Mouse (Mus musculus): ENCODE results near the gene Ccdc62.

The Ccdc62 gene

GRCm38 (mm10) chr5:123996695-123997094, 66.2 kb downstream of the Ccdc62 start:
- in situ Hi-C loops (cut with MboI; ENCODE audit: unreplicated experiment in 2 of 2): no loop called here

- in situ Hi-C loops (cut with MboI; ENCODE audit: unreplicated experiment in 2 of 2): no loop called here
These were observed 66.8 kb downstream of the Ccdc62 start for GRCm38 (mm10) chr5:123997211-123997751.

- in situ Hi-C loops (cut with MboI; ENCODE audit: unreplicated experiment in 2 of 2): no loop called here
These were observed 67.3 kb downstream of the Ccdc62 start for GRCm38 (mm10) chr5:123997811-123998210.

GRCm38 (mm10) chr5:123998370-123998769, 67.9 kb downstream of the Ccdc62 start:
- in situ Hi-C loops (cut with MboI; ENCODE audit: unreplicated experiment in 2 of 2): no loop called here

GRCm38 (mm10) chr5:124000824-124001223, 70.3 kb downstream of the Ccdc62 start:
- in situ Hi-C loops (cut with MboI; ENCODE audit: unreplicated experiment in 2 of 2): loop anchor here (5.0 to 25.0 kb wide), 3 partner anchors 81 to 861 kb away; partner anchors contain the start of genes Ccdc92 (in 1 of the 2) and Zfp664 (in 1 of the 2)

GRCm38 (mm10) chr5:124001274-124001673, 70.8 kb downstream of the Ccdc62 start:
- in situ Hi-C loops (cut with MboI; ENCODE audit: unreplicated experiment in 2 of 2): loop anchor here (5.0 to 25.0 kb wide), 3 partner anchors 81 to 861 kb away; partner anchors contain the start of genes Ccdc92 (in 1 of the 2) and Zfp664 (in 1 of the 2)

- in situ Hi-C loops (cut with MboI; ENCODE audit: unreplicated experiment in 2 of 2): loop anchor here (5.0 to 25.0 kb wide), 3 partner anchors 79 to 859 kb away; partner anchors contain the start of genes Ccdc92 (in 1 of the 2) and Zfp664 (in 1 of the 2)
These were observed 72.4 kb downstream of the Ccdc62 start for GRCm38 (mm10) chr5:124002876-124003275.

- in situ Hi-C loops (cut with MboI; ENCODE audit: unreplicated experiment in 2 of 2): loop anchor here (5.0 to 25.0 kb wide), 3 partner anchors 79 to 859 kb away; partner anchors contain the start of genes Ccdc92 (in 1 of the 2) and Zfp664 (in 1 of the 2)
These were observed 72.9 kb downstream of the Ccdc62 start for GRCm38 (mm10) chr5:124003375-124003774.

GRCm38 (mm10) chr5:124004356-124005150, 74.1 kb downstream of the Ccdc62 start:
- in situ Hi-C loops (cut with MboI; ENCODE audit: unreplicated experiment in 2 of 2): loop anchor here (5.0 to 25.0 kb wide), 3 partner anchors 78 to 858 kb away; partner anchors contain the start of genes Ccdc92 (in 1 of the 2) and Zfp664 (in 1 of the 2)

GRCm38 (mm10) chr5:124005151-124005500, 74.6 kb downstream of the Ccdc62 start:
- in situ Hi-C loops (cut with MboI; ENCODE audit: unreplicated experiment in 2 of 2): loop anchor here in 1 of 2 experiments (10.0 to 25.0 kb wide), 2 partner anchors 300 to 857 kb away; partner anchors contain the start of genes Ccdc92 and Zfp664

GRCm38 (mm10) chr5:124005591-124005990, 75.1 kb downstream of the Ccdc62 start:
- in situ Hi-C loops (cut with MboI; ENCODE audit: unreplicated experiment in 2 of 2): loop anchor here in 1 of 2 experiments (10.0 to 25.0 kb wide), 2 partner anchors 299 to 857 kb away; partner anchors contain the start of genes Ccdc92 and Zfp664

- in situ Hi-C loops (cut with MboI; ENCODE audit: unreplicated experiment in 2 of 2): loop anchor here in 1 of 2 experiments (10.0 to 25.0 kb wide), 2 partner anchors 299 to 856 kb away; partner anchors contain the start of genes Ccdc92 and Zfp664
These were observed 75.8 kb downstream of the Ccdc62 start for GRCm38 (mm10) chr5:124006082-124006873.

- in situ Hi-C loops (cut with MboI; ENCODE audit: unreplicated experiment in 2 of 2): loop anchor here in 1 of 2 experiments (10.0 to 25.0 kb wide), 2 partner anchors 298 to 855 kb away; partner anchors contain the start of genes Ccdc92 and Zfp664
These were observed 76.5 kb downstream of the Ccdc62 start for GRCm38 (mm10) chr5:124006891-124007491.

GRCm38 (mm10) chr5:124010077-124010476, 79.6 kb downstream of the Ccdc62 start:
- in situ Hi-C loops (cut with MboI; ENCODE audit: unreplicated experiment in 2 of 2): loop anchor here in 1 of 2 experiments (25.0 kb wide), 1 partner anchor 852 kb away; the partner anchor contains the start of genes Ccdc92 and Zfp664

GRCm38 (mm10) chr5:124010910-124011655, 80.6 kb downstream of the Ccdc62 start:
- in situ Hi-C loops (cut with MboI; ENCODE audit: unreplicated experiment in 2 of 2): loop anchor here in 1 of 2 experiments (25.0 kb wide), 1 partner anchor 851 kb away; the partner anchor contains the start of genes Ccdc92 and Zfp664

- in situ Hi-C loops (cut with MboI; ENCODE audit: unreplicated experiment in 2 of 2): loop anchor here in 1 of 2 experiments (25.0 kb wide), 1 partner anchor 850 kb away; the partner anchor contains the start of genes Ccdc92 and Zfp664
These were observed 81.4 kb downstream of the Ccdc62 start for GRCm38 (mm10) chr5:124011927-124012326.

- in situ Hi-C loops (cut with MboI; ENCODE audit: unreplicated experiment in 2 of 2): loop anchor here in 1 of 2 experiments (25.0 kb wide), 1 partner anchor 849 kb away; the partner anchor contains the start of genes Ccdc92 and Zfp664
These were observed 82.4 kb downstream of the Ccdc62 start for GRCm38 (mm10) chr5:124012885-124013284.

- in situ Hi-C loops (cut with MboI; ENCODE audit: unreplicated experiment in 2 of 2): loop anchor here in 1 of 2 experiments (25.0 kb wide), 1 partner anchor 849 kb away; the partner anchor contains the start of genes Ccdc92 and Zfp664
These were observed 83.3 kb downstream of the Ccdc62 start for GRCm38 (mm10) chr5:124013747-124014146.

All from v-Abl transformed pro-B cells (cell line).